Mouse (Mus musculus) erythroblast, adult 5-6 weeks (primary cell): ENCODE results near the gene Cep55. TPM values are rescaled to one million over a fixed set of nuclear protein-coding genes. Genes with fewer than 3 reads are reported as not detected.
A peak's percentile ranks its signal among the peaks of the same experiment; 100 is the strongest.

Experiments used
- ATAC-seq: replicated peaks from 2 replicates; pipeline ENCODE4 v1.8.0; 2016; ENCODE audit warnings: moderate number of reproducible peaks, mild to moderate bottlenecking, moderate TSS enrichment, inconsistent platforms; ENCODE audit not compliant: poor library complexity, low FRiP score, severe bottlenecking
- total RNA-seq, 2 experiments: library from RNA; stranded (forward) in 1 of 2; stranded (reverse) in 1 of 2; fragments of 150-400 nt in 1 of 2; fragments of 200-764, 138-1000 nt in 1 of 2; gene quantifications; 2 replicates each; pipeline versions ENCODE4 v1.2.3 to v1.2.4; 2015 to 2017; ENCODE audit warnings: low replicate concordance in 2 of 2

Gene Cep55
- total RNA-seq (2015; ENCODE audit: low replicate concordance) (13.6 and 16.5 TPM in 2 replicates), total RNA-seq (2017; ENCODE audit: low replicate concordance) (6.8 and 17.1 TPM in 2 replicates)

DNA sequence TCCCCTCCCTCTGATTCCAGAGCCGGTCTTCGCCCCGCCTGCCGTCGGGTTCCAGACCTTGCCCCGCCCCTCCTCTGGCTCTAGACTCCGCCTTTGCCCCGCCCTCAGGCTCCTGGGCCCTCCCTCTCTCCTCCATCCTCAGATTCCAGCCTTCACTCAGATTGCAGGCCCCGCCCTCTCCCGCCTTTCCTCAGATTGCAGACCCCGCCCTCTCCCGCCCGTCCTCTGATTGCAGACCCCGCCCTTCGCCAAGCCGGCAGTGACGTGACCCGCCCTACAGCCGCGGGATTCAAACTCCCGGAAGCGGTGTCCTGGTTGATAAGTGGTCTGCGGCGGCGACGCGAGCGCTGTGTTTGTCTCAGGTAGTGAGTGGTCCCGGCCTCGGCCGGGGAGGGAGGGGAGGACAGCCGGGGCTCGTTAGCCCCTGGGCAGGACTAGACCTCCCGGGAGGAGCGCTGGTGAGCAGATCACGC, at the start of gene Cep55:
Gene Cep55, plus strand, starts transcription at position 292 of the 473 bp plus-strand sequence.
- ATAC-seq, result peak; percentile 43; the same call in 1 of the 2 replicates

DNA sequence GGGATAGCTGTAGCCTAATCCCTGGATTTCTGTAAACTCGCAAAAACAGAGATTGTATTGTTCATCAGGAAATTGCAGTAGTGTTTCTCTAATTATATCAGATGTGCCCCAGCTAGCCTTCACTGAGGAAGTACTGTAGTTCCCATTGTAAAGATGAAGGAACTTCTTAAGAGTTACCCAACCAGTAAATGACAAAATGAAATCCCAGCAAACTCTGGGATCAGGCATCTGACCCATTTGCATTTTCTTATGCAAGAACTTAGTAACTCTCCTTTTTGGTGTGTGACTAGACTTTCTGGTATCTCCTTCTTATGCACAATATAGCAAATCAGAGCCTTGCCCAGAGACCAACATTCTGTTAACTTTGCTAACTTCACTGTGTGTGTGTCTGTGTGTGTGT, 43.4 kb upstream of the Cep55 start:
- no peak for ATAC-seq

DNA sequence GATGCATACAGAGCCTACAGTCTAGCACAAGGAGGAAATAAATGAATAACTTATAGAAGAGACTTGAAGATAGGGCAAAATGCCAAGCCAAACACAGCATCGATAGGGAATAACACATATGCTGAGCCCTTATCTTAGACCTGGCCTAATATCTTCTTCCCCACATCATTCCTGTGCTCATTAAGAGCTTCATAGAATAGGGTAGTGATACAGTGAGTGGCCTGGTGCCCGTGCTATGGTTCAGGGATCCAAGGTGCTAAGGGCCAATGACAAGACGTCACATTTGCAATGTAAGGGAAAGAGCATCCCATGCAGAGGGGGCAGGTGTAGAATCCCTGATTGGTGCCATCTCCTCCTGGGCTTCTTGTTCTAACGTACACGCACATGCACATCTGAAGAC, 40.4 kb upstream of the Cep55 start:
- no peak for ATAC-seq

DNA sequence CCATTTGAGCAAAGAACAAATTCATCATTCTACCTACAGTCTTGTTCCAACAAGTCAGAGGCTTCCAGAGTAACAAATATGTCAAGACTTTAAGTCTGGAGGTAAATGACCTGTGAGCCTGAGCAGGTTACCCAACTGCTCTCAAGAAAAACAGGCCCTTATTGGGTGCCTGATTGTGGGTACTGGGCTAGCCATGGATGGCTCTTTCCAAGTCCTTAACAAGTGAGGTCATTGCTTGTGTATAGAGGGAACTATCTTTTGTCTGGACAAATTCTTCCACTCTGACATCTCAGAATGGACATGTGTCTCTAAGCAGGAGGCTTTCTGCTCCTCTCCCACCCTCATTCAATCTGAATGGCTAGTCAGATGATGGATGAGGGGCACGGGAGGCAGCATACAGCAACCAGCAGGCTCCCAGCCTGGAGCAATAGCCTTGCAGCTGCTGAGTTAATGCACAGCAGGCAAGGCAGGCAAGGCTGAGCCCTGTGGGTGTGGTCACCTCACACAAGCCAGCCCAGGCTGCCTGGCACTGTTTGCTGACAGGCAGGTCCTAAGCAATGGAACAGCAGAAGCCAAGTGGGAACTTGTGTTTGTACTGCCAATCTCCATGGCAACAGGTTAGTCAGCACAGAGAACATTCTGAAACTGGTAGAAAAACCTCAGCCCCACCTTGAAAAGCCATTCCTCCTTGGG, 39.5 kb upstream of the Cep55 start:
- no peak for ATAC-seq

DNA sequence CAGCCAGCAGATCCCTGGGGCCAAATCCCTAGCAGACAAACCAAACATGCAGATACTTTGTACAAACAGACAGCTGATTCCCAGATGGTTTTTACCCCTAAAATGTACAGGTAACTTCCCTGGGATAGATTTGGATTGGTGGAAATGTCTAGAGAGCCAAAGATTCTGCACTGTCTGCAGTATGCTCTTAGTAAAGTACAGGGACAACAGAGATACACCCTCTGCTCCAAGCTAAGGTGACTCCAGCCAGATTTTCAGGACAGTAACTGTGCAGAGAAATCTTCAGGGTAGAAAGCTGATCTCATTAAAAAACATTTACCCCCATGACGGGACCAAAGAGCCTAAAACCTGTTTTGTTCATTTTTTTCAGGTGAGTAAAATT, 38.9 kb upstream of the Cep55 start:
- no peak for ATAC-seq

DNA sequence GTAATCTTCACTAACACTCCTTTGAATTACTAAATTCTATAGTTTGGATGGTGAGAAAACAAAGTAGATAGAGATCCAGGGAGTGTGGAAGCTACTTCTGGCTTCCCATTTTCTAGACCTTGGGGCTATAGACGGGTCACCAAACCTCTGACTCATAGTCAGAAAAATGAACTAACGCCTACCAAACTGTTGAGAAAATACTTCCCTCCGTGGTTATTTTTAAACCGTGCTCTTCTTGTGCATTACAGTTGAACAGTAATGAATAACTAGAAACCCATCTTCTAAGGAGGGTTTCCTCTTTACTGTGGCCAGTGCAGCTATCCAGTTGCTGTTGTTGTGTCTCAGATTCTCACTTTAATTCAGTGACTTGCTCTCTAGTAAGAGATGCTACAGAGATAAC, 32.1 kb upstream of the Cep55 start:
- no peak for ATAC-seq

DNA sequence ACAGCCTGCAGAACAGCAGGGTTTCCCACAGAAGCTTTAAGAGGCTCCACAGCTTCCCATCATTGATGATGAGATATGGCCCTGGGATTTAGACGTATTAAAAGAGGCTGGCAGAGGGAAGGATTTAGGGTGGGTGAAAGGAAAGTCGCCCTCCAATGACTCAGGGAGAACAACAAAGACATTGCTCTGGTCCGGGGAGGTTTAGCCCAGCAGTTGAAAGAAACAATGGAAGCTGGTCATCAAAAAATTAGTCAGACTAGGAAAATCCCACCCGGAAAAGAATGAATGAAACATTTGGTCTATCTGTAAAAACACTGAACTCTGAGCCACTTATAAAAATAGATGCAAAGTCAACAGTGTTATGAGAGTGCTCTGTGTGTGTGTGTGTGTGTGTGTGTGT, 31.2 kb upstream of the Cep55 start:
- ATAC-seq, result no peak

DNA sequence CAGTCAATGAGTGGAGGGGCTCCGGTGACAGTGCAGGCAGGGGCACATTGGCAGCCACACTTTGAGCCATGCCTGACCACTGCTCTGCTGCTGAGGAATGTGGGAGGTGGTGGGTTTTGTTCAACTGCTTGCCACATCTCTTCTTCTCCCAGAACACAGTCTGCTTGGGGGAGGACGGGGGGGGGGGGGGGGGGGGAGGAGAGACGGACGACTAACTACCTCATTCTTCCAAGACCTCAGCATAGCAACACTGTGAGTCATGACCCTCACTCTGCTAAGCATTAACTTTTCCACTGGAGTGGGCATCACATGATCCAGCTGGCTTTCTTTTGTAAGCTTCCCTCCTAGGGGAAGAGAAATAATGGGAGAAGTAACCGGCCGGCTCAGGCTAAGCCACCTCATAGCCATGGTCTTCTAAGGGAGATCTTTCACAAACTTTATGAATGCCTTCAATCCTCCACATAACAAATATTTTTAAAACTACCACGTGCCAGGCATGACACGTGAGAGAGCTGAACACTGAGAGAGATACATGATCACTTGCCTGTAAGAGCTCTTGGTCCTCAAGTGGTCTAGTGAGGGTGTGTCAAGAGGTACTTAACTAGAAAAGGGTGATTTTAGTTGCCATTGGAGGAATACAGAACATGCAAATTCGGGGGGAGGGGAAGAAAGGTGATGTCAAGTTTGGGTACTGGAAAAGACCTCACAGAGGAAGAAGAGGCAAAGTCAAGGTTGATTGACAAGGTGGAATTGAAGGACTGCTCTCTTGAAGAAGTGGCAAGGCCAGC, 29.4 kb upstream of the Cep55 start:
- no peak for ATAC-seq

DNA sequence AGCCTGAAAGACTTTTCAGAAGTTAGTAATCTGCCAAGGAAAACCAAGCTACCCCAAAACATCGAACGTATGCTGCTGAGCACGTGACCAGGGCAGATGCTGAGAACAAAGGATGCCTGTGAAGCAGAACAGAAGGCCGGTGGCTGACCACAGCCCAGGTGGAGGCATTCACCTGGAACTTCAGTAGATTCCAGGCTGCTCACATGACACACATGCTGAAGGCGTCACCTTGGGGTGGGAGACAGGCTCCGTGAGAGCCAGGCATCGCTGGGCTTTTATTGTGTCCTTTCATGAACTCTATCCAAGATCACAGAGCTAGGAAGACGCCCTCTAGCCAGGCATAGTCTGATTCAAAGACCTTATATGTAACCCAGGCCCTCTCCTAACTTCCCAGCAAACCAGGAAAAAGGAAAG, 28.6 kb upstream of the Cep55 start:
- ATAC-seq, result no peak

DNA sequence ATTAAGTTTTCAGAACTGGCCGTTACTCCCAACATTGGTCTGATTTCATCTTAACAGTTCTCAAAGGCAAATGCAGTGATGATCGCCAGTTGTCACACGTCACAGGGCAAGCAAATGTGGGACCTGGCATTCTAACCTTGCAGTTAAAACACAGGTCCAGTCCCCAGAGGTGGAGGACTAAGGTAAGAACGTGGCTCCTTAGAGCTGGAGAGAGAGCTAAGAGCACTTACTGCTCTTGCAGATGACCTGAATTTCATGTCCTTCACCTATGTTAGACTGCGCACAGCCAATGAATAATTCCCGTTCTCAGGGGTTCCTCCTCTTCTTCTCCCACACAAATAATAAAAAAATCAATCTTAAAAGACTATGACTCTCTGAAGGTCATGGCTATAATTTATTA, 27.4 kb upstream of the Cep55 start:
- no peak for ATAC-seq

DNA sequence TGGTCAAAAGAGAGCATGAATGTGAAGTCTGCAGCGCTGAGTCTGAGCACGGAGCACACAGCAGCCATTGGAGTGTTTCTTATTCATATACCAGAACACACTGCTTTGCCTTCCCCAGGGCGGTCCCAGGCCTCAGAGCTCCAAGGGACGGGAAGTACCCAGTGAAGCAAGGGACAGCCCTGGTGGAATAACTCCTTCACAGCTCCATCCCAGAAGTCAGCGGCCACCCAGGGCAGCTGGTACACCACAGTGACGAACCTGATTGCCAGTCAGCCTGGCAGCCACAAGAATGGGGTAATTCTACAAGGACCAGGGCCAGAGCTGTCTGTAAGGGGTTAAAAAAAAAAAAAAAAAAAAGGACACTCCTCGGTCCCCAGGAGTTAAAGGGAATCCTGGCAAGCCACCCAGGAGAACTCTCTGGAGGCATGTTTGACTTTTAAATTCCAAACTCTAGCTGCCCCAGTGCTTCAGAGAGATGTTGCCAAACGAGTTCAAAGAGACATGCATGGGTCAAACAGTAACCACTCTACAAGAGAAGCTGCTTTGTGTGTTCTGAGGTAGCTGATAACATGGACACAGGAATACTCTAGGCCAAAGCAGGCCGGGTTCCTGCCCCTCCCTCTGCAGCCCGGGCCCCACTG, 26.8 kb upstream of the Cep55 start:
- no peak for ATAC-seq

DNA sequence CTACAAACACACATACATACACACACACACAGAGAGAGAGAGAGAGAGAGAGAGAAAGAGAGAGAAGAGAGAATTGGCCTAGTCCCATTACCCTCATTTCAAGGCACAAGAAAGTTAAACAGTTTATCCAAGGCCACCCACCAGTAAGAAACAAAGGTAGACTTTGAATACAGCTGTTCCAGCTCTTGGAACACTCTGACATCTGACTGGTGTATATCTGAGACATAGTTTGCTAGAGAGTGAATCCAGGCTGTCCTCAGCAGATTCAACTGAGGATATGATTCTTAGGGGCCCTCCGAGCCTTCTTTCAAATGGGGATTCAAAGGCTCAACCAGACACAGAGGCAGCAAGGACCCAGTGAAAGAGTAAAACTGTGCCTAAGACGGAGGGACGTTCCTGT, 25.5 kb upstream of the Cep55 start:
- no peak for ATAC-seq

DNA sequence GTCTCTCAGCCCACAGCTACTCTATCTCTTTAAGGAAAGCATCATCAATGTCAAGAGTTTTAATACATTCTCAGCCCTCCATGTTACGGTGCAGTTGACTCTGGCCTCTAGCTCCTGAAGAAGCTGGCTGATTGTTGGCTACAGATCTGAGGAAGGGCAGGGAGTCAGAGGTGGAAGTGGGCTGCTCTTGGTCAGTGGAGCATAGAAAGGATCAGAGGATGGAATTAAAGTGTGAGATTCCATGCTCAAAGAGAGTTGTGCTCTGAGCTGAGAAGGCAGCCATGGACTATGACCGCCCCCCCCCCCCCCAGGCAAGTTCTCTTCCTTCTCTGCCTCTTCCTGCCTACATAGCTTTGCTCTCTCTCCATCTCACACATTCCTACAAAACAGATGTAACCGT, 24.9 kb upstream of the Cep55 start:
- ATAC-seq, result no peak

DNA sequence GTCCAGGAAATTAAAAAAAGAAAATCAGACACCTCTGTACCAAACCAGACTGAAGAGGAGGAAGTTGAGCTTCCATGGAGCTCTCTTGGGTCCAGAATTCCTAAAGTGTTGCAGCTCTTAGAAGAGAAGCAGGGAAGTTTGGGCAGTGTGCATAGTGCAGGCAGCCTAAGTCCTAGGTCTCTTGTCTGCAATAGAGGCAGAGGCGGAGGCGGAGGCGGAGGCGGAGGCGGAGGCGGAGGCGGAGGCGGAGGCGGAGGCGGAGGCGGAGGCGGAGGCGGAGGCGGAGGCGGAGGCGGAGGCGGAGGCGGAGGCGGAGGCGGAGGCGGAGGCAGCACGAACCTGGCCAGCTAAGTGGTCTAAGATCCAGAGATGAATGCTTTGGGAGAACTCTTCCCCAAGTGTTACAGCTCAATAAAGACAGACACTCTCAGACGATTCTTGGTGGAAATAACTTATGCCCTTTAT, 24.1 kb upstream of the Cep55 start:
- ATAC-seq, result no peak

DNA sequence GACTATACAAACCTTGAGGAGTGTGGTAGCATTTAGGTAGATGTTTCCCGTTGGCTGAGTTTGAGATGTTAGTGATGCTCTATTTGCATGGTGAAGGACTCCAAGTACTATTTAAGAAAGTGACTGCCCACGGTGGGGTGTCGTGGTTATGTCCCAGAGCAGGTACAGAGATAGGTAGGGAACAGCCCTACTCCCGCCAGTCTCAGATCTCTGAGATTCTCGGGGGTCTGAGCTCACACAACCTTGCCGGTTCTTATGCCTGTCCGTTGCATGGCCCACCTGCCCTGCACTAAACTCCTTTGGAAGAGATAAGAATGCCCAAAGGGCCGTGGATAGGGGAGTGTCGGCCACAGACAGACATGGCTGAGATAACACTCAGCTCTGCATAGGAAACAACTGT, 23.7 kb upstream of the Cep55 start:
- no peak for ATAC-seq

DNA sequence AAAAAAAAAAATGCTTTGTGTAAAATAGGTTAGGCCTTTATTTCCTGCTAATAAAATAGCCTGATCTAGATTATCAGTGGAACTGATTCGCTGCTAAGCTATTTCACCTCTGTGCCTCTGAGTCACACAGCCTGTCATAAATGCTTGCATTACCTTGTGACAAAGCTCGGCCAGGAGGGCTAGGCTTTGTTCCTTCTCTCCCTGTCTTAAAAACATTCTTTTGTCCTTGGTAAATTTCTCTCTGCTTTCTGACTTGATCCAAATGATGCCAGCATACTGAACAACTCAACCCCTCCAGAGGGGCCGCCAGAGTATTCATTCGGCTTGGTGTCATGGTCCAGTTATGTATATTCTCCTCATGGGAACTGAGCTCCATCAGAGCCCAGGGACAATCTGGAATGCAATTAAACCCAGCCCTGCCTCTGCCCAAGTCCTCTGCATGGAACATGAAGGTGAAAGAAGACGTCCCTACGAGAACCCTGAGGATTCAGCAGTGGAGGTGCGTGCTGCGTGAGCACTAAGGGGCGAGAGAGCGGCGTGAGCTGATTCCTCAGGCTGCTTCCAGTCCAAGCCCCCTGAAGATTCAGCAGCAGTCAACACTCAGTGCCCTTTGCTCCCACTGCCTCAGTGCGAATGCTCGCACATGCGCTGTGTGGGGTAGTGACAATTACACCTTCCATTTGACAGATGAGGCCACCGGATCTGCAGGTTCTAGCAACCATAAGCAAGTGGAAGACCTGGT, 21.6 kb upstream of the Cep55 start:
- no peak for ATAC-seq

DNA sequence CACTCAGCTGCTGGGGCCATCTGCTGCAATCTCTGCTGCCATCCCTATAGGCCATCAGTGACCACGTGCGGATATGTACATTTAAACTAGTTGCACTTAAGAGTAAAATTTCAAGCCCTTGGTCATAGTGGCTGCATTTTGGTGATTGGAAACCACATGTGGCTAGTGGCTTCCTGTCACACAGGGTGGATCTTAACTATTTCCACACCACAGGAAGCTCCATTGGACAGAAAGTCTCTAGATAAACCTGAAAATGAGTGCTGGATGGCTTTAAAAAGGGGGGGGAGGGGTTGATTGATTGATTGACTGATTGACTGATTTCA, 21.1 kb upstream of the Cep55 start:
- ATAC-seq, result no peak

DNA sequence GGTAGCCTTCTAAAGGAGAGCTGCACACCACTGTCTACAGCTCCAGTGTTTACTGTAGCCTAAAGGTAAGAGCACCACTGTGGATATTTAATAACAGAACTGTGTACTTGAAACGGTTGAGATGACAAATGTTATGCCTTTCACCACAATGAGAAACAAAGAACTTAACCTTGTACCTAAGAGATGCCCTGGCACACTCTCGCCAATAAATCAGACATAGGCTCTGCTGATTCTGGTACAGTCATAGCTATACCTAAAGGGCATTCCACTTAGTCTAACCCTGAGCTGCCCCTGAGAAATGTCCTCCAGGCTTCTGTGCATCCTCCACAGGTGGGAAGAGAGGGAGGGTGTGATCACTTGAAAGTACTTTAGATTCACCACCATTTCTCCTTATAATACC, 20.1 kb upstream of the Cep55 start:
- ATAC-seq, result no peak

DNA sequence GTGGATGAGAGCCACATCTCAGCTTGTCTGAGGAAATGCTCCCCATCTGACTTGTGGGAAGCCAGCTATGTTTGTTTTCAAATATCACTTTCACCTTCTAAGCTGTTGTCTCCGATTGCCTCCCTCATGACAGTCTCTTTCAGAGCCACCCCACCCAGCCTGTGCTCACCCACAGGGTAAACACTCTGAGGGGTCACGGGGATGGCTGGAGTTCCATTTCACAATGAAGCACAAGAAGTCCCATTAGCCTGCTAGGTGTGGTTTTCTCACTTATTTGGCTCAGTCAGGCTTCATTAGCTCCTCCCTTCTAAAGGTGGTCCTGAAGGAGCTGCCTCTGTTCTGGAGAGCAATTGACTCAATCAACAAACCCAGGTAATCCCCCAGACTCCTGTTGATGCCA, 19.0 kb upstream of the Cep55 start:
- no peak for ATAC-seq

DNA sequence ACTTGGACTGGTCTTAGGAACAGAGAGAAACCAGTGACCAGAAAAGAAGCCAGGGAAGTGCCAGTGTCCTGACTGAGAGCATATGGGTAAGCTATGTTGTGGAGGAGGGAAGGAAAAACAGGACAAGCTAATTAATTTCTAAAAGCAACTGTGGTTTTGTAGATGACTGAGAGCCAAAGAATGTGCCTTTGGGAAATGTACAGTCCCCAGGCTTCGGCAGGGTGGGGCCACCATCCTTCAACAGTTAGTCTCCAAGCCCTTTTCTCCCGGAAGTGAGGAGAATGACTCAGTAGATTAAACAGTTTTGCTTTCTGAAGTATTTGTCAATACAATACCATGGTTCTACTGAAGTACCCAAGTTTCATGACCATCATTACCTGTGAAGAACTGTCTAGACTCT, 16.5 kb upstream of the Cep55 start:
- no peak for ATAC-seq
